Mouse (Mus musculus): ENCODE data around the gene Ago4. TPM values are rescaled to one million over a fixed set of nuclear protein-coding genes. Genes with fewer than 3 reads are reported as not detected.

Gene Ago4
- polyA plus RNA-seq, 1 experiment, result 1.0 TPM

DNA sequence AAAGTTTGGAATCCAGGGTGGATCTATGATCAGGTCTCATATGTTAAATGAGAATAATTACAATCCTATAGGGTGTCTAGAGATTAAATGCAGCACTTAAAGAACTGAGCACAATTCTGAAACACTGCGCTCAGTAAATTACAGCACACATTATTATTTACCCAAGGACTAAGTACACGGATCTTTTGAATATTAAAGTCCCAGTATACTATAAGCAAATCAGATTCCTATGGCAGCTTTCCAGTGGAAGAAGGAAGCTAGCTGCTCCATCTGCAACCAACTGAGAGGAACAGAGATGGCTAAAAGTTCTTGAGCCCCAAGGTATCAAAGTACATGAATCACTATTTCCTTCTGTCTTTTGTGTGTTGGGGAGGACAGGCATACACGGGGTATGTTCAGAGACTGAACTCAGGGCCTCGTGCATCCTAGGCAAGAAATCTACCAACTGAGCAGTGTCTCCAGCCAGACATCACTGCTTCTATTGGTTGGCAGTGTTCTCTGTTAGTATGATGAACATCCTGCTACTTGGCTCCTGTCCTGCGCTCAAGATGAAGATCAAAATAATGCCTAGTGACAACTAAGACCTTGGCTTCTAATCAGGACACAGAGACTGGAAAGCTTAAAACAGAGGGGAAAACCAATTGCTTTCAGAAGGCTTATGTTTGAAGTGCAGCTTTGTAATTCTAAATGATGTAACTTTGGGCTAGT, 78.6 kb downstream of the Ago4 start:
- H3K27me3 ChIP-seq (ENCODE audit: control insufficient read depth, insufficient read depth, low read length), result no peaks in the 10 kb centered on the region

GRCm38 (mm10) chr4:126450268-126450667, 83.0 kb downstream of the Ago4 start:
- H3K27me3 ChIP-seq (ENCODE audit: control insufficient read depth, insufficient read depth, low read length), result no peaks in the 10 kb centered on the region
- H3K36me3 ChIP-seq (ENCODE audit: control insufficient read depth, insufficient read depth, low read length), result peaks cover 28% of the 10 kb centered on the region
- H3K4me3 ChIP-seq (ENCODE audit: extremely low read depth, insufficient read depth, insufficient read length), result no peak overlapping the region
- H3K27ac ChIP-seq (ENCODE audit: insufficient read depth, low read length), result no peak overlapping the region
- no peak for TF ChIP-seq POLR2A (IDR thresholded peaks at IDR 0.05; ENCODE audit: low read depth, low read length)
- no peak for TF ChIP-seq CTCF (IDR thresholded peaks at IDR 0.05; ENCODE audit: extremely low read depth, insufficient read depth, insufficient read length, insufficient replicate concordance)
- WGBS, result 88% methylated on average over 1 of the region's 1 CpGs
- no peaks in the 10 kb centered on the region for H3K4me1 ChIP-seq (ENCODE audit: control insufficient read depth, insufficient read depth, insufficient read length)
- DNase-seq (ENCODE audit: low read depth in 1 of 2, low spot score in 2 of 2), result no peak

More for the DNA sequence above, 78.6 kb downstream of the Ago4 start:
- DNase-seq (ENCODE audit: low read depth in 1 of 2, low spot score in 2 of 2), result no peak
- 88% methylated on average over 5 of the region's 5 CpGs for WGBS
- no peaks in the 10 kb centered on the region for H3K4me1 ChIP-seq (ENCODE audit: control insufficient read depth, insufficient read depth, insufficient read length)
- TF ChIP-seq POLR2A (IDR thresholded peaks at IDR 0.05; ENCODE audit: low read depth, low read length) (no peak), CTCF (IDR thresholded peaks at IDR 0.05; ENCODE audit: extremely low read depth, insufficient read depth, insufficient read length, insufficient replicate concordance) (no peak)
- no peak overlapping the region for H3K27ac ChIP-seq (ENCODE audit: insufficient read depth, low read length)
- H3K36me3 ChIP-seq (ENCODE audit: control insufficient read depth, insufficient read depth, low read length), result peaks cover 32% of the 10 kb centered on the region
- H3K4me3 ChIP-seq (ENCODE audit: extremely low read depth, insufficient read depth, insufficient read length), result no peak overlapping the region

DNA sequence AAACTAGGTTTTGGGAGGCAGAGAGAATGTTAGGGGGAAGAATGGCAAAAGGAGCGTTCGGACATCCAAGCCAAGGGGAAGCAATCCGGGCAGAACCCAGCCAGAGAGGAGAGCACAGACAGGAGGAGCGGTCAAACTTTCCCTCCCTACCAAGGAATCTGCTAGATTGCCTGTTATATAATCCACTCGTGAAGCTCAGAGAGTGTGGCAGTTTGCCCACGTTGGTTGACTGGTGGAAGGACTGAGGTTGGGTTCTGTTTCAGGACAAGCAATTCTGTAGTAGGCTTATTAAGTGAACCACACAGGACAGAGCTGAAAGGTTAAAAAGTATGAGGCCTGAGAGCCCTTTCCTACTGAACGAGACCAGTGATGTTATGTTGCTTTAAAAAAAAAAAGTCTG, 86.1 kb downstream of the Ago4 start:
- H3K36me3 ChIP-seq (ENCODE audit: control insufficient read depth, insufficient read depth, low read length), result peaks cover 19% of the 10 kb centered on the region
- WGBS, result 87% methylated on average over 7 of the region's 7 CpGs
- H3K4me3 ChIP-seq (ENCODE audit: extremely low read depth, insufficient read depth, insufficient read length), result no peak overlapping the region
- DNase-seq (ENCODE audit: low read depth in 1 of 2, low spot score in 2 of 2), result no peak
- TF ChIP-seq CTCF (IDR thresholded peaks at IDR 0.05; ENCODE audit: extremely low read depth, insufficient read depth, insufficient read length, insufficient replicate concordance), result no peak
- TF ChIP-seq POLR2A (IDR thresholded peaks at IDR 0.05; ENCODE audit: low read depth, low read length), result no peak
- no peak overlapping the region for H3K27ac ChIP-seq (ENCODE audit: insufficient read depth, low read length)
- no peaks in the 10 kb centered on the region for H3K27me3 ChIP-seq (ENCODE audit: control insufficient read depth, insufficient read depth, low read length)
- no peaks in the 10 kb centered on the region for H3K4me1 ChIP-seq (ENCODE audit: control insufficient read depth, insufficient read depth, insufficient read length)

DNA sequence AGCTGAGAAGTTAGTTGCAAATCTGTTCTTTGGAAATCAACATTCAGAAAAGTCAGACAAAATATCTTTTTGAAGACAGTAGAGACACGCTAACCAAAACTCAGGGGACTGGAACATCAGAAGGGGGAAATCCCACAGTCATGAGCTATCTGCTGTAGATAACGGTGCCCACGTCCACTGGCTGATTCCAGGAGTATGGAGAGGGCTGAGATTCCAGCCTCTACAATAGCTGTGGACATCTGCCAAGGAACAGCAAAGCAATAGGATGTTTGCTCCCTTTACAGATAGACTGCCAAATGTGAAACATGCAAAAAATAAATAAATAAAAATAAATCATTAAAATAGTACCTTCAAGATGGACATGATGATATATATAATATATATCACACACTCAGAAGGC, 88.7 kb downstream of the Ago4 start:
- Histone ChIP-seq H3K4me3 (ENCODE audit: extremely low read depth, insufficient read depth, insufficient read length) (no peak overlapping the region), H3K4me1 (ENCODE audit: control insufficient read depth, insufficient read depth, insufficient read length) (no peaks in the 10 kb centered on the region), H3K27me3 (ENCODE audit: control insufficient read depth, insufficient read depth, low read length) (no peaks in the 10 kb centered on the region), H3K27ac (ENCODE audit: insufficient read depth, low read length) (no peak overlapping the region), H3K36me3 (ENCODE audit: control insufficient read depth, insufficient read depth, low read length) (peaks cover 31% of the 10 kb centered on the region)
- no peak for TF ChIP-seq CTCF (IDR thresholded peaks at IDR 0.05; ENCODE audit: extremely low read depth, insufficient read depth, insufficient read length, insufficient replicate concordance)
- TF ChIP-seq POLR2A (IDR thresholded peaks at IDR 0.05; ENCODE audit: low read depth, low read length), result no peak
- DNase-seq (ENCODE audit: low read depth in 1 of 2, low spot score in 2 of 2), result no peak
- WGBS, result 80% methylated on average over 3 of the region's 3 CpGs

Other genes with a start within 250 kb of the Ago4 start
- 3.2 and 3.7 TPM in 2 replicates for gene Col8a2, start 246.7 kb downstream of the Ago4 start, polyA plus RNA-seq (2012; rRNA removed)
- 44.3 and 65.3 TPM in 2 replicates for gene Adprhl2, start 211.8 kb downstream of the Ago4 start, polyA plus RNA-seq (2012; rRNA removed)
- gene Tekt2, start 207.8 kb downstream of the Ago4 start, polyA plus RNA-seq (2012; rRNA removed), result 1.7 and 2.0 TPM in 2 replicates
- gene Ago3, start 103.9 kb downstream of the Ago4 start, polyA plus RNA-seq (2012; rRNA removed), result 12.6 and 14.8 TPM in 2 replicates
- 19.8 and 20.1 TPM in 2 replicates for gene Ago1, start 64.9 kb downstream of the Ago4 start, polyA plus RNA-seq (2012; rRNA removed)
- 0.88 and 1.1 TPM in 2 replicates for gene Clspn, start 23.5 kb upstream of the Ago4 start, polyA plus RNA-seq (2012; rRNA removed)
- gene 5730409E04Rik, start 76.3 kb upstream of the Ago4 start, polyA plus RNA-seq (2012; rRNA removed), result 3.8 and 5.3 TPM in 2 replicates
- 88.8 and 102 TPM in 2 replicates for gene Psmb2, start 144.2 kb upstream of the Ago4 start, polyA plus RNA-seq (2012; rRNA removed)
- 0.05 TPM in 1 of 2 replicates, not detected in the other for gene Tfap2e, start 202.8 kb upstream of the Ago4 start, polyA plus RNA-seq (2012; rRNA removed)
- gene Ncdn, start 220.0 kb upstream of the Ago4 start, polyA plus RNA-seq (2012; rRNA removed), result 31.9 and 42.1 TPM in 2 replicates
- 24.8 and 27.0 TPM in 2 replicates for gene AU040320, start 220.1 kb upstream of the Ago4 start, polyA plus RNA-seq (2012; rRNA removed)